Mouse (Mus musculus): Measurements from ENCODE around the gene Eya2.

DNA sequence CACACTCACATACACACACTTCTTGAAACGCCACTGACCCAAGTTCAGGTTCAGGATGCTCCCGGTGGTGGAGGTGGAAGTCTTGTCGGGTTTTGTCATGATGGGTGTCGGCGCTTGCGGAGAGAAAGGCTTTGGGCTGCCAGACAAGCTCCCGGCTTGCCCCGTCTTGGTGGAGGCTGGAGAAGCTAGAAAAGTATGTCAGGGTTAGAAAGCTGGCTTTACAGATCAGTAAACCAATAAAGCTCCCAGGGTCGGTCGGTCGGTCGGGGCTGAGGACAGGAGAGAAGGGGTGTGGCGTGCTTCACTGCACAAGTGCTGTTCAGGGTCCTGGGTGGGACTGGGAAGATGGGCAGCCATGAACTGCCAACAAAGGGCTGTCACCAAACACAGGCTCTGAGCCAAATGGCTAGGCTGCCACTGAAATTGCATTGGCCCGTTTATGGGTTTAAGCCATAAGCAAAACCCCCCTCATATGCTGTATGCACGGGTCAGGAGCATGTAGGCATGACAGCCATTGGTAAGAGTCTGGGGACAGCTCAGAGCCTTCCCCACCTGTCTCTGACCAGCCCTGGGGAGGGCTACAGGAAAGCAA, 225.8 kb downstream of the Eya2 start:
- no peak for TF ChIP-seq POLR2A (IDR thresholded peaks at IDR 0.05; ENCODE audit: control insufficient read depth, low read depth, low read length)
- no peak for TF ChIP-seq CTCF (IDR thresholded peaks at IDR 0.05; ENCODE audit: control insufficient read depth, insufficient read depth, insufficient replicate concordance, low read depth, low read length)
